Comparison of ENCODE assay signal across 9 mouse cellular contexts in the genomic region with DNA sequence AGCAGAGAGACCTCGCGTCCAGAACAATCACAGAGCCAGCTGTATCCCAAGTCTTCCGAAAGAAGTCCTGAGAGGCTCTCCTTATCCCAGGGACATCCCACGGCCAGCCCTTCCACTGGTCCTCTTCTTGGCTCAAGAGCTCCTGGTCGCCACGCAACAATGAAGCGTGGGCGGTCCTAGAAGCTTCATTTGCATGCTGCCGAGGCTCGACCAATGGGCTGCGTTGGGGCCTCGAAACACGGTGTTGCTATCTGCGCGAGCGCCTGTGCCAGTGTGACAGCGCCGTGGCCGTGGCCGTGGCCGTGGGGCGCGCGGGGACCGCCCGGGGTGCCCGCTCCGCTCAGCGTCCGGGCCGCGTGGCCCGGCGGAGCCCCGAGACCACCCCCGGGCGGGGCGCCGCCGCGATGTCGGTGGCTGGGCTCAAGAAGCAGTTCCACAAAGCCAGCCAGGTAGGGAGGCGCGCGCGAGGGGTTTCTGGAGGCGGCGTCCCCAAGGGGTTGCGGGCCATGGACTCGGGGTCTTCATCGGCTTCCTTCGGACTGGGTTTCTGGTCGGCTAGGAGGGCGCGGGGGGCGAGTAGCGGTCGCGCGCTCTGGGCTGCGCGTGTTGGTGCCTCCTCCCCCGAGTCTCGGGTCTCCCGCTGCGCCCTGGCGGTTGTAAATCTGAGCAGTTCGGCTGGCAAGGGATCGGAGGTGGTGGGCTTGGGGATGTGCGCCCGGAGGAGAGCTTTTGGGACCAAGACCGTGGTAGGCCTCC. TPM values are rescaled to one million over a fixed set of nuclear protein-coding genes. Genes with fewer than 3 reads are reported as not detected.
DNase-seq lines count a peak whose midpoint lies in the region; ATAC-seq and TF ChIP-seq lines count a peak whose summit lies in the region.
"Had no signal": no experiment of that assay in that cellular context is flagged by ENCODE, and none has a peak within 500 bp of the region (broad histone marks: within the 10 kb centered on the region; RNA-seq: fewer than 3 reads in every experiment).

No protein-coding gene starts in this region.

- TF ChIP-seq EP300 in heart, postnatal 0 days (IDR thresholded peaks at IDR 0.05; ENCODE audit: low read depth) = no peak

- peak overlapping the region; percentile 78 for H3K4me3 ChIP-seq in forebrain, embryonic 13.5 days
- peak overlapping the region; percentile 52 for H3K4me3 ChIP-seq in heart, postnatal 0 days (ENCODE audit: low read depth, low read length)
- H3K4me3 ChIP-seq in liver, embryonic 11.5 days (ENCODE audit: low read depth, low read length) = peak overlapping the region; percentile 58
- peak overlapping the region; percentile 91 for H3K4me3 ChIP-seq in testis, adult 2 months (ENCODE audit: control insufficient read depth, low read depth, low read length)

- TF ChIP-seq CTCF in heart, postnatal 0 days (IDR thresholded peaks at IDR 0.05; ENCODE audit: low read depth) = no peak
- TF ChIP-seq CTCF in testis, adult 2 months (IDR thresholded peaks at IDR 0.05; ENCODE audit: control insufficient read depth, insufficient read depth, insufficient replicate concordance, low read depth, low read length) = no peak

- H3K9ac ChIP-seq in forebrain, embryonic 13.5 days = peak overlapping the region; percentile 77
- peak overlapping the region; percentile 11 for H3K9ac ChIP-seq in heart, postnatal 0 days (replicated peaks; ENCODE audit: low read depth, low read length)
- 0 out of 2 replicates have a peak overlapping the region, but pooled peaks have one; percentile 14 for H3K9ac ChIP-seq in liver, embryonic 11.5 days (ENCODE audit: low read depth, low read length)

- H3K9me3 ChIP-seq in forebrain, embryonic 13.5 days (replicated peaks) = 0 out of 2 replicates have a peak, but pooled peaks cover 3% of the 10 kb centered on the region
- no peaks in the 10 kb centered on the region for H3K9me3 ChIP-seq in heart, postnatal 0 days (replicated peaks; ENCODE audit: control insufficient read depth, low read length)
- no peaks in the 10 kb centered on the region for H3K9me3 ChIP-seq in liver, embryonic 11.5 days (ENCODE audit: control insufficient read depth, low read length)

- WGBS in forebrain, embryonic 13.5 days = under 1% methylated on average over 68 of the region's 72 CpGs
- under 1% methylated on average over 67 of the region's 72 CpGs for WGBS in heart, postnatal 0 days
- WGBS in liver, embryonic 11.5 days = under 1% methylated on average over 65 of the region's 72 CpGs

- H3K4me2 ChIP-seq in forebrain, embryonic 13.5 days = peak overlapping the region; percentile 85
- peak overlapping the region; percentile 84 for H3K4me2 ChIP-seq in heart, postnatal 0 days (ENCODE audit: low read depth, low read length)
- peak overlapping the region; percentile 81 for H3K4me2 ChIP-seq in liver, embryonic 11.5 days

- ATAC-seq in CD4-positive, CD25-positive, alpha-beta regulatory T cell, adult 4 months = peak; percentile 97
- ATAC-seq in forebrain, embryonic 13.5 days = peak; percentile 98
- peak; percentile 94 for ATAC-seq in heart, postnatal 0 days (ENCODE audit: insufficient read depth, low read depth)
- peak; percentile 75 for ATAC-seq in liver, embryonic 11.5 days (replicated peaks; ENCODE audit: low FRiP score)

- H3K4me1 ChIP-seq in forebrain, embryonic 13.5 days = peaks cover 12% of the 10 kb centered on the region; the same call in 1 of the 2 replicates
- H3K4me1 ChIP-seq in heart, postnatal 0 days (ENCODE audit: control insufficient read depth, insufficient read depth) = peaks cover 3% of the 10 kb centered on the region; the same call in 1 of the 2 replicates
- H3K4me1 ChIP-seq in liver, embryonic 11.5 days (replicated peaks; ENCODE audit: control insufficient read depth, insufficient read depth, low read length) = no peaks in the 10 kb centered on the region; the same call in 1 of the 2 replicates
- peaks cover 3% of the 10 kb centered on the region for H3K4me1 ChIP-seq in testis, adult 2 months (ENCODE audit: control insufficient read depth, insufficient read depth, low read length)

- peak; percentile 68 for TF ChIP-seq POLR2A in testis, adult 2 months (IDR thresholded peaks at IDR 0.05; ENCODE audit: control insufficient read depth, low read depth, low read length)

- 0 out of 2 replicates have a peak, but pooled peaks cover 3% of the 10 kb centered on the region for H3K27me3 ChIP-seq in forebrain, embryonic 13.5 days
- peaks cover 24% of the 10 kb centered on the region for H3K27me3 ChIP-seq in heart, postnatal 0 days (ENCODE audit: control insufficient read depth, insufficient read depth, low read length)
- peaks cover 19% of the 10 kb centered on the region for H3K27me3 ChIP-seq in liver, embryonic 11.5 days (replicated peaks; ENCODE audit: control insufficient read depth, insufficient read depth, low read length)
- no peaks in the 10 kb centered on the region for H3K27me3 ChIP-seq in testis, adult 2 months (ENCODE audit: control insufficient read depth, insufficient read depth, low read length)

- H3K36me3 ChIP-seq in forebrain, embryonic 13.5 days (ENCODE audit: poor library complexity, severe bottlenecking) = no peaks in the 10 kb centered on the region
- no peaks in the 10 kb centered on the region for H3K36me3 ChIP-seq in heart, postnatal 0 days (replicated peaks; ENCODE audit: control insufficient read depth, insufficient read depth, low read length)
- H3K36me3 ChIP-seq in liver, embryonic 11.5 days (ENCODE audit: control insufficient read depth, insufficient read depth, low read length) = no peaks in the 10 kb centered on the region
- H3K36me3 ChIP-seq in testis, adult 2 months (ENCODE audit: control insufficient read depth, insufficient read depth, low read length) = peaks cover 4% of the 10 kb centered on the region
- H3K36me3 ChIP-seq: G1E had no signal

- H3K27ac ChIP-seq in forebrain, embryonic 13.5 days = peak overlapping the region; percentile 44; the same call in 1 of the 2 replicates
- no peak overlapping the region for H3K27ac ChIP-seq in heart, postnatal 0 days (ENCODE audit: low read depth)
- H3K27ac ChIP-seq in liver, embryonic 11.5 days (ENCODE audit: low read depth, low read length) = no peak overlapping the region
- H3K27ac ChIP-seq in testis, adult 2 months (ENCODE audit: control insufficient read depth, insufficient read depth, low read depth, low read length) = peak overlapping the region; percentile 92

- DNase-seq in c-Kit-positive CD71-positive TER-119-positive erythroid progenitor cells, embryonic 14.5 days (ENCODE audit: low spot score) = peak; percentile 5
- peak; percentile 79 for DNase-seq in heart, postnatal 0 days (ENCODE audit: low spot score)
- peak; percentile 88 for DNase-seq in kidney, postnatal 14 days
- peak; percentile 53 for DNase-seq in liver, embryonic 11.5 days (ENCODE audit: low spot score)
- DNase-seq in naive thymus-derived CD4-positive, alpha-beta T cell, adult 2 months (ENCODE audit: low read depth) = peak; percentile 20

RNA-seq across cellular contexts. Expression of a gene that starts 1.1 kb away (rescaled TPM):
- 1 to 10 TPM; 2.3 to 2.4 TPM for polyA plus RNA-seq in CD4-positive, CD25-positive, alpha-beta regulatory T cell, adult 4 months (2017; shearing (Covaris generic))
- polyA plus RNA-seq in forebrain, embryonic 13.5 days (2015; fragmentation: Nextera tagmentation; extraction: Ambion mirVana) = 26.4 and 27.5 TPM in 2 replicates
- 1.1 and 2.2 TPM in 2 replicates for total RNA-seq in heart, postnatal 0 days (2014; rRNA removed; ENCODE audit: low replicate concordance)
- polyA plus RNA-seq in heart, postnatal 0 days (2015; fragmentation: Nextera tagmentation; extraction: Ambion mirVana) = 3.3 and 3.4 TPM in 2 replicates
- polyA plus RNA-seq in liver, embryonic 11.5 days (2014; fragmentation: Nextera tagmentation; extraction: Ambion mirVana) = 3.8 and 4.9 TPM in 2 replicates
- 72.9 and 81.4 TPM in 2 replicates for polyA plus RNA-seq in testis, adult 2 months (2012; rRNA removed)
- polyA plus RNA-seq: G1E had no signal

Comparison
In these comparisons a context has a peak if more than half of its experiments do, and no peak if none do; other contexts are left out.
1. DNase-seq: peak in every context shown above with its lines; median percentile 88 in kidney, postnatal 14 days; 79 in heart, postnatal 0 days; 53 in liver, embryonic 11.5 days; 20 in naive thymus-derived CD4-positive, alpha-beta T cell, adult 2 months; 5 in c-Kit-positive CD71-positive TER-119-positive erythroid progenitor cells, embryonic 14.5 days.
2. H3K27ac ChIP-seq: peak in forebrain, embryonic 13.5 days (single experiment) and testis, adult 2 months (single experiment); none in heart, postnatal 0 days (single experiment) and liver, embryonic 11.5 days (single experiment).
3. H3K9ac ChIP-seq: peak in every context shown above with its lines; median percentile 77 in forebrain, embryonic 13.5 days; 14 in liver, embryonic 11.5 days; 11 in heart, postnatal 0 days.
4. Peak in every context shown above with its lines, with median percentiles within 50 percentile points of each other: ATAC-seq, H3K4me2 ChIP-seq and H3K4me3 ChIP-seq.